Mouse (Mus musculus) intestine, embryonic 16.5 days (tissue): ENCODE results near the gene Nup107. TPM values are rescaled to one million over a fixed set of nuclear protein-coding genes. Genes with fewer than 3 reads are reported as not detected.

Source experiments
- ATAC-seq: fragments of 200-750 bp; cut with Nextera tagmentation; 2 replicates; pipeline ENCODE4 v1.8.0; 2017; ENCODE audit warnings: moderate TSS enrichment, moderate library complexity
- H3K27ac ChIP-seq: fragments of 300-500 bp; sonication (generic); 2 replicates; pipeline ENCODE4 v1.5.1; 2014; ENCODE audit warnings: mild to moderate bottlenecking, low read length
- H3K27me3 ChIP-seq: fragments of 300-500 bp; sonication (generic); replicated peaks from 2 replicates; pipeline ENCODE4 v1.6.1; 2014; ENCODE audit warnings: low read length, control low read depth, mixed read lengths; ENCODE audit not compliant: control insufficient read depth, insufficient read depth
- H3K36me3 ChIP-seq: fragments of 300-500 bp; sonication (generic); 2 replicates; pipeline ENCODE4 v1.6.1; 2014; ENCODE audit warnings: low read length, control low read depth; ENCODE audit not compliant: control insufficient read depth, insufficient read depth
- H3K4me1 ChIP-seq: fragments of 300-500 bp; sonication (generic); 2 replicates; pipeline ENCODE4 v1.6.1; 2014; ENCODE audit warnings: low read length, control low read depth, mixed read lengths; ENCODE audit not compliant: control insufficient read depth, insufficient read depth
- H3K4me2 ChIP-seq: fragments of 300-500 bp; sonication (generic); 2 replicates; pipeline ENCODE4 v1.6.1; 2014; ENCODE audit warnings: low read depth, low read length, control low read depth
- H3K4me3 ChIP-seq: fragments of 300-500 bp; sonication (generic); 2 replicates; pipeline ENCODE4 v1.5.1; 2014; ENCODE audit warnings: mild to moderate bottlenecking, low read length
- H3K9ac ChIP-seq: fragments of 300-500 bp; sonication (generic); 2 replicates; pipeline ENCODE4 v1.6.1; 2014; ENCODE audit warnings: low read depth, low read length
- H3K9me3 ChIP-seq: fragments of 300-500 bp; sonication (generic); 2 replicates; pipeline ENCODE4 v1.6.1; 2016; ENCODE audit warnings: low read length, control low read depth; ENCODE audit not compliant: control insufficient read depth
- WGBS: fragments of 180-500 bp; shearing (Covaris S2); extraction: QIAGEN DNeasy Blood & Tissue Kit; methylation state at CpG from one replicate; pipeline ENCODE4 v1.1.7; 2014; 5-methylcytosine and 5-hydroxymethylcytosine counted together
- polyA plus RNA-seq: library from polyadenylated mRNA; unstranded; fragments of >200 nt; fragmentation: Nextera tagmentation; extraction: Ambion mirVana; gene quantifications from 2 replicates; pipeline ENCODE4 v1.2.1, GENCODE M21; 2015

Gene Nup107
- polyA plus RNA-seq, 1 experiment from 2014 or later: 48.8 TPM

GRCm38 (mm10) chr10:117768141-117768440, 24.4 kb downstream of the Nup107 start:
- 89% methylated on average over 7 of the region's 7 CpGs for WGBS
- Histone ChIP-seq H3K4me1 (no peaks in the 10 kb centered on the region), H3K27me3 (no peaks in the 10 kb centered on the region), H3K27ac (no peak overlapping the region), H3K9me3 (no peaks in the 10 kb centered on the region), H3K36me3 (peaks cover 27% of the 10 kb centered on the region), H3K4me2 (no peak overlapping the region), H3K4me3 (no peak overlapping the region), H3K9ac (no peak overlapping the region)
- no peak for ATAC-seq

GRCm38 (mm10) chr10:117767286-117768140, 25.0 kb downstream of the Nup107 start:
- ATAC-seq: no peak
- no peak overlapping the region for H3K4me3 ChIP-seq
- H3K9ac ChIP-seq: no peak overlapping the region
- peaks cover 25% of the 10 kb centered on the region for H3K36me3 ChIP-seq
- H3K27ac ChIP-seq: no peak overlapping the region
- H3K27me3 ChIP-seq: no peaks in the 10 kb centered on the region
- no peaks in the 10 kb centered on the region for H3K4me1 ChIP-seq
- WGBS: 86% methylated on average over 10 of the region's 10 CpGs
- no peak overlapping the region for H3K4me2 ChIP-seq
- H3K9me3 ChIP-seq: no peaks in the 10 kb centered on the region

GRCm38 (mm10) chr10:117766896-117767160, 25.7 kb downstream of the Nup107 start:
- peaks cover 23% of the 10 kb centered on the region for H3K36me3 ChIP-seq
- no peak overlapping the region for H3K4me2 ChIP-seq
- H3K27ac ChIP-seq: no peak overlapping the region
- no peak for ATAC-seq
- H3K4me1 ChIP-seq: no peaks in the 10 kb centered on the region
- WGBS: 95% methylated on average over 5 of the region's 5 CpGs
- H3K4me3 ChIP-seq: no peak overlapping the region
- no peak overlapping the region for H3K9ac ChIP-seq
- H3K9me3 ChIP-seq: no peaks in the 10 kb centered on the region
- H3K27me3 ChIP-seq: no peaks in the 10 kb centered on the region

GRCm38 (mm10) chr10:117766111-117766895, 26.2 kb downstream of the Nup107 start:
- Histone ChIP-seq H3K27me3 (no peaks in the 10 kb centered on the region), H3K9me3 (no peaks in the 10 kb centered on the region), H3K9ac (no peak overlapping the region), H3K27ac (no peak overlapping the region), H3K36me3 (peaks cover 21% of the 10 kb centered on the region), H3K4me2 (no peak overlapping the region), H3K4me3 (no peak overlapping the region), H3K4me1 (no peaks in the 10 kb centered on the region)
- no peak for ATAC-seq
- 88% methylated on average over 16 of the region's 16 CpGs for WGBS

- no peak for ATAC-seq
- Histone ChIP-seq H3K27me3 (no peaks in the 10 kb centered on the region), H3K4me2 (no peak overlapping the region), H3K36me3 (peaks cover 30% of the 10 kb centered on the region), H3K9ac (no peak overlapping the region), H3K4me3 (no peak overlapping the region), H3K4me1 (no peaks in the 10 kb centered on the region), H3K27ac (no peak overlapping the region), H3K9me3 (no peaks in the 10 kb centered on the region)
- WGBS: 93% methylated on average over 11 of the region's 11 CpGs
Measured at GRCm38 (mm10) chr10:117765116-117765894, 27.2 kb downstream of the Nup107 start.

- peaks cover 31% of the 10 kb centered on the region for H3K36me3 ChIP-seq
- 80% methylated on average over 6 of the region's 6 CpGs for WGBS
- H3K4me1 ChIP-seq: no peaks in the 10 kb centered on the region
- H3K9me3 ChIP-seq: no peaks in the 10 kb centered on the region
- no peak overlapping the region for H3K9ac ChIP-seq
- H3K27me3 ChIP-seq: no peaks in the 10 kb centered on the region
- no peak overlapping the region for H3K27ac ChIP-seq
- ATAC-seq: peak; percentile 71; the same call in 1 of the 2 replicates
- no peak overlapping the region for H3K4me2 ChIP-seq
- no peak overlapping the region for H3K4me3 ChIP-seq
Measured at GRCm38 (mm10) chr10:117764598-117764997, 27.9 kb downstream of the Nup107 start.

GRCm38 (mm10) chr10:117763588-117764190, 28.8 kb downstream of the Nup107 start:
- H3K4me3 ChIP-seq: no peak overlapping the region
- no peaks in the 10 kb centered on the region for H3K9me3 ChIP-seq
- WGBS: 96% methylated on average over 16 of the region's 16 CpGs
- no peaks in the 10 kb centered on the region for H3K27me3 ChIP-seq
- no peak overlapping the region for H3K4me2 ChIP-seq
- H3K36me3 ChIP-seq: peaks cover 35% of the 10 kb centered on the region
- no peaks in the 10 kb centered on the region for H3K4me1 ChIP-seq
- no peak overlapping the region for H3K27ac ChIP-seq
- ATAC-seq: no peak
- no peak overlapping the region for H3K9ac ChIP-seq

GRCm38 (mm10) chr10:117762966-117763365, 29.5 kb downstream of the Nup107 start:
- no peaks in the 10 kb centered on the region for H3K4me1 ChIP-seq
- H3K4me3 ChIP-seq: no peak overlapping the region
- H3K9ac ChIP-seq: no peak overlapping the region
- H3K27ac ChIP-seq: no peak overlapping the region
- ATAC-seq: no peak
- 95% methylated on average over 12 of the region's 12 CpGs for WGBS
- H3K27me3 ChIP-seq: no peaks in the 10 kb centered on the region
- no peak overlapping the region for H3K4me2 ChIP-seq
- peaks cover 38% of the 10 kb centered on the region for H3K36me3 ChIP-seq
- no peaks in the 10 kb centered on the region for H3K9me3 ChIP-seq

- Histone ChIP-seq H3K4me2 (no peak overlapping the region), H3K36me3 (peaks cover 34% of the 10 kb centered on the region), H3K9me3 (no peaks in the 10 kb centered on the region), H3K27me3 (no peaks in the 10 kb centered on the region), H3K27ac (no peak overlapping the region), H3K4me3 (no peak overlapping the region), H3K4me1 (no peaks in the 10 kb centered on the region), H3K9ac (no peak overlapping the region)
- WGBS: 92% methylated on average over 2 of the region's 2 CpGs
- no peak for ATAC-seq
Measured at GRCm38 (mm10) chr10:117762281-117762830, 30.1 kb downstream of the Nup107 start.
